ENCODE assay signal across 16 mouse cellular contexts in genomic region chr4:53475230-53475952, GRCm38 (mm10). TPM values are rescaled to one million over a fixed set of nuclear protein-coding genes. Genes with fewer than 3 reads are reported as not detected.
DNase-seq lines count a peak whose midpoint lies in the region; ATAC-seq and TF ChIP-seq lines count a peak whose summit lies in the region.
"Had no signal": no experiment of that assay in that cellular context is flagged by ENCODE, and none has a peak within 500 bp of the region (broad histone marks: within the 10 kb centered on the region; RNA-seq: fewer than 3 reads in every experiment).

No protein-coding gene starts in this region.

- no peaks in the 10 kb centered on the region for H3K4me1 ChIP-seq in forebrain, embryonic 14.5 days (ENCODE audit: control insufficient read depth, insufficient read depth, low read length)
- H3K4me1 ChIP-seq in forebrain, embryonic 10.5 days = peaks cover 14% of the 10 kb centered on the region
- H3K4me1 ChIP-seq in E14TG2a.4 (replicated peaks; ENCODE audit: low read depth, low read length) = peaks cover 36% of the 10 kb centered on the region

- H3K36me3 ChIP-seq in forebrain, embryonic 14.5 days (ENCODE audit: control insufficient read depth, insufficient read depth, low read length) = no peaks in the 10 kb centered on the region
- no peaks in the 10 kb centered on the region for H3K36me3 ChIP-seq in forebrain, embryonic 10.5 days (replicated peaks)
- no peaks in the 10 kb centered on the region; the same call in 1 of the 2 replicates for H3K36me3 ChIP-seq in E14TG2a.4 (ENCODE audit: insufficient read depth, low read length)
- H3K36me3 ChIP-seq: limb, embryonic 13.5 days had no signal

- WGBS in forebrain, embryonic 14.5 days = 85% methylated on average over 20 of the region's 20 CpGs
- 91% methylated on average over 20 of the region's 20 CpGs for WGBS in forebrain, embryonic 10.5 days

- peak overlapping the region; percentile 21; the same call in 1 of the 2 replicates for H3K27ac ChIP-seq in forebrain, embryonic 14.5 days (ENCODE audit: low read depth, low read length)
- H3K27ac ChIP-seq in forebrain, embryonic 10.5 days = no peak overlapping the region
- H3K27ac ChIP-seq in layer of hippocampus, adult 2 months = peak overlapping the region; percentile 72
- H3K27ac ChIP-seq: limb, embryonic 13.5 days had no signal

- no peak overlapping the region for H3K9ac ChIP-seq in forebrain, embryonic 14.5 days (ENCODE audit: low read length)
- H3K9ac ChIP-seq: limb, embryonic 13.5 days had no signal

- ATAC-seq in forebrain, embryonic 14.5 days = no peak
- ATAC-seq: activated CD4-positive, CD25-positive, alpha-beta regulatory T cell, adult 4 months had no signal

- no peak overlapping the region for H3K4me2 ChIP-seq in forebrain, embryonic 14.5 days (ENCODE audit: low read length)
- H3K4me2 ChIP-seq: limb, embryonic 13.5 days had no signal

- H3K27me3 ChIP-seq in forebrain, embryonic 14.5 days (replicated peaks; ENCODE audit: control insufficient read depth, insufficient read depth, low read length) = no peaks in the 10 kb centered on the region
- H3K27me3 ChIP-seq in forebrain, embryonic 10.5 days (ENCODE audit: poor library complexity, severe bottlenecking) = no peaks in the 10 kb centered on the region
- no peaks in the 10 kb centered on the region for H3K27me3 ChIP-seq in E14TG2a.4 (ENCODE audit: insufficient read depth, low read length)
- H3K27me3 ChIP-seq: limb, embryonic 13.5 days had no signal

- no peak overlapping the region for H3K4me3 ChIP-seq in forebrain, embryonic 14.5 days (ENCODE audit: low read depth, low read length)
- no peak overlapping the region for H3K4me3 ChIP-seq in forebrain, embryonic 10.5 days
- no peak overlapping the region; the same call in 1 of the 2 replicates for H3K4me3 ChIP-seq in layer of hippocampus, adult 2 months
- H3K4me3 ChIP-seq in E14TG2a.4 (replicated peaks; ENCODE audit: low read length) = 0 out of 2 replicates have a peak overlapping the region, but pooled peaks have one; percentile 14
- H3K4me3 ChIP-seq: limb, embryonic 13.5 days had no signal

- no peaks in the 10 kb centered on the region for H3K9me3 ChIP-seq in forebrain, embryonic 14.5 days (replicated peaks; ENCODE audit: control insufficient read depth, low read length)
- H3K9me3 ChIP-seq in forebrain, embryonic 10.5 days = no peaks in the 10 kb centered on the region
- H3K9me3 ChIP-seq in E14TG2a.4 (ENCODE audit: low read length) = no peaks in the 10 kb centered on the region
- H3K9me3 ChIP-seq: G1E; limb, embryonic 13.5 days had no signal

- TF ChIP-seq CTCF in layer of hippocampus, adult 2 months (conservative IDR thresholded peaks at IDR 0.05) = no peak
- TF ChIP-seq CTCF in E14TG2a.4 (conservative IDR thresholded peaks at IDR 0.05; ENCODE audit: low read length) = no peak

- DNase-seq in forebrain, embryonic 14.5 days (ENCODE audit: low spot score) = no peak
- no peak for DNase-seq in forebrain, embryonic 10.5 days (ENCODE audit: extremely low spot score, low spot score)
- no peak for DNase-seq in layer of hippocampus, adult 2 months (ENCODE audit: low spot score in 2 of 2)
- no peak for DNase-seq in layer of hippocampus, postnatal 25 days (ENCODE audit: extremely low spot score in 1 of 2, low spot score in 1 of 2)
- peak; percentile 68 for DNase-seq in cerebellum, adult 9-10 months
- DNase-seq in spleen, adult 12 weeks (ENCODE audit: low spot score) = no peak
- DNase-seq in lung, postnatal 36 days = no peak
- DNase-seq: gastrocnemius, postnatal 10 days; kidney, postnatal 10 days; layer of hippocampus, postnatal 36 days; lung, postnatal 10 days; thymus, postnatal 25 days had no signal

RNA-seq across cellular contexts. Expression of gene Slc44a1, which starts 35.2 kb away (rescaled TPM):
- polyA plus RNA-seq in forebrain, embryonic 14.5 days (2014; fragmentation: Nextera tagmentation; extraction: Ambion mirVana) = 12.1 and 13.0 TPM in 2 replicates
- 9.9 and 10.4 TPM in 2 replicates for polyA plus RNA-seq in forebrain, embryonic 10.5 days (2016; fragmentation: Nextera tagmentation; extraction: Ambion mirVana)
- total RNA-seq in layer of hippocampus, adult 2 months (2021) = 10 to 100 TPM; 75.0 to 78.4 TPM
- 100 to 1,000 TPM; 109 to 114 TPM for total RNA-seq in layer of hippocampus, postnatal 25 days (2021)
